Mouse (Mus musculus): Measurements from ENCODE around the gene Slc2a6.
A peak's percentile ranks its signal among the peaks of the same experiment; 100 is the strongest.

Gene Slc2a6

DNA sequence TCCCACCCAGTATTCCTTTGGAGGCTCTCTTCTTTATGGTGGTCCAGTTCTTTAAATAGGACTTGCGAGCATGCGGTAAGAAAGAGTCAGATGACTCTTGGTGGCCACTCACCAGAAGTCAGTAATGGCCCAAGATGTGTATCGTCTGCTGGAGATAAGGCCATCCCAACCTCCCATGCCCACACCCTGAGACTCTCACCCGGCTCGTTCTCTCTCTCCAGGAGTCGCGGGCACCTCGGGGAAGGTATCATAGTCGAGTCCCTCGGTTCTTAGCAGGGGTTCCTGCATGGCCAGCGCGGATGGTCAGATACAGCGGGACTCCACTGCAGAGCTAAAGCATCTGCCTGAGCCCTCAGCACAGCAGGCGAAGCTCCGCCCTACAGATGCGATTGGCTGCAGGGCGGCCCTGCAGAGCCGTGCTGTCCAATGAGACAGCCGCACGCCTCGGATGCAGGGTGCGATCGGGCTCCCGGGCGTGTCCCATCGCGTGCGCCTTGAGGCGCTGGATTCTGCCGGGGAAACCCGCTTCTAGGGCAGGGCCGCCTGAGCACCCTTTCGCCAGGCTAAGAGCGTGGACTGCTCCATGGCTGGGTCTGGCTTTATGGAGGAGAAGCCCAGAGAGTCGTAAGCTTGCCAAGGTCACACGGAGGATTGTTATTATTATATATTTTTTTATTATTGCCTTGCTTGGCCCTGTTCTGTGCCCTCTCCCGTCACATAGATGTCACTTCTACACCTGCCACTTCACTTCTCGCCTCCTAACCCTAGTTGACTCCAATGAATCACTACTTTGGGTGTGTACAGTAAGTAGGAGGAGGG is at the start of gene Slc2a6:
TSS of gene Slc2a6 (minus strand) at position 381 of the 819 bp plus-strand sequence.
- DNase-seq (ENCODE audit: low spot score) = peak; percentile 47

DNA sequence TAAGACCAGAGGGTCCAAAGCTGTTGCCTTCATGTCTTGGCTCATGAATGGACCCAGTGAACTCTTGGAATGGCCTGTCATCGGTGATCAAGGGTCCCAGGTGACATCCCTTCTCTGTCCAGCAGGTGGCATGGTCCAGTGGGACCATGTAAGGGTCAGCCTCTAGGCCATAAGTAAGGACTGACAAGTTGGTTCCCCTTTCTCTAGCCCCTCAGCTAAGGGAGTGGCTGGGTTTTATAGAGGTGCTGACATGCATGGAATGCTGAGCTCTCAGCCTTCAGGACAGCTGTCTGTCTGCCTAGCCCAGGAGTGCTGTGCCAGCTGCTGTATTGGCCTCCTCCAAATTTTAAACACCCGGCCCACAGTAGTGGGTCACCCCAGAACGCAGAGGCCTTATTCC is 47.7 kb upstream of the Slc2a6 start:
- DNase-seq (ENCODE audit: low spot score) = no peak

DNA sequence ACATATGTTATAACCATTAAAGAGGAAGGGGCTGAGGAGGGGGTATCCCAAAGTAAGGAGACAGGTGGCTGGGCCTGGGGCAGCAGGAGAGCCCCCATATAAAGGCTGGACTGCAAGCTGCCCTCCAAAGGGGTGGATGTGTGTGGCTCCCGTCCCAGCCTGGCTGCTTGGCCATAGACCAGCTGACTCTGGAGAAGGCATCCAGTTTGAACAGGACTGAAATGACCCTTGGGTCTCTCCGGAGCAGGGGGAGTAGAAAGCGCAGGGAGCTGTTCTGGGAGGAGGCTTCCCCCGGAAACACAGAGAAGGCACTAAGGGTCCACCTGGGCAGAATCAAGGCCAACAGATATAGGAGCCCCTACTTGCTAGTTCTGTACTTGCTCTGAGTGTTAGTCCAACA is 47.0 kb upstream of the Slc2a6 start:
- no peak for DNase-seq (ENCODE audit: low spot score)

DNA sequence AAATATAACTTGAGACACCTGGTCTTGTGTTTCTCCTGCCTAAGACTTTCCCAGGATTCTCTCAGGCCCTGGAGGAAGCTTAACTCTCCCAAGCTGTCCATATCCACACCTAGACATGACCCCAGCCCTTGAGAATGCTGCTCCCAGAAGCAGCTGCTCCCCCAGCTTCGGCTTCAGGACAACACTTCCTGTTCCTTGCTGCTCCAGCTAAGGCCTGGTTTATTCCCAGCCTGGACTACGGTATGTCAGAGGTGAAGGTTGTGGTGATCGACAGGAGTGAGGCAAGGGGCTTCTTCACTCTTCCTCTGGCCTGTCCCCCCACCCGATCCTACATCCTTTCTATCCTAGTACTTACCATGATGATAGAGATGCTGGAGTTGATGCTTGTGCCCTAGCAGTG is 45.6 kb upstream of the Slc2a6 start:
- no peak for DNase-seq (ENCODE audit: low spot score)

- DNase-seq (ENCODE audit: low spot score) = no peak
Measured at GRCm38 (mm10) chr2:27071978-27072377, 44.2 kb upstream of the Slc2a6 start, which contains the start of gene Mymk. Gene Mymk, minus strand, starts transcription at chr2:27072179.

- DNase-seq (ENCODE audit: low spot score) = no peak
Measured at GRCm38 (mm10) chr2:27071137-27071536, 43.3 kb upstream of the Slc2a6 start.

- no peak for DNase-seq (ENCODE audit: low spot score)
Measured at GRCm38 (mm10) chr2:27070247-27070813, 42.5 kb upstream of the Slc2a6 start.

- DNase-seq (ENCODE audit: low spot score) = no peak
Measured at GRCm38 (mm10) chr2:27069646-27070045, 41.8 kb upstream of the Slc2a6 start.

DNA sequence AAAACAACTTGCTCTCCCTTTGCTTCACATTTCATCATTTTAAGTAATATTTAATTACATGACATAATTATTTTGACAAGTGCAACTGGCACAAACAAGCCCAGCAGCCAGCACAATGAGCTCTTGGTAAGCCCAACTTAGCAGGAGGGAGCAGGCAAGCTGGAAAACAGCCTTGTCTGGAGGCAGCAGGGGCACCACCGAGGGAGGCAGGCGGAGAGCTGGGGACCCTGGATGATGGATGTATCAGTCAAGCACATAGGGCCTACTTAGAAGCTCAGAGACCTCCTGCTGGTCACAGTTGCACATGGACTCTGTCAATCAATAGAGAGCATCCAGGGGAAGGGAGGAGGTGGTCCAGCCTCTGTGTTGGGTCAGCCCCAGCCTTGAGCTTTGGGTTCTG is 40.2 kb upstream of the Slc2a6 start:
- DNase-seq (ENCODE audit: low spot score) = no peak

- DNase-seq (ENCODE audit: low spot score) = no peak
Measured at GRCm38 (mm10) chr2:27067124-27067523, 39.3 kb upstream of the Slc2a6 start.

DNA sequence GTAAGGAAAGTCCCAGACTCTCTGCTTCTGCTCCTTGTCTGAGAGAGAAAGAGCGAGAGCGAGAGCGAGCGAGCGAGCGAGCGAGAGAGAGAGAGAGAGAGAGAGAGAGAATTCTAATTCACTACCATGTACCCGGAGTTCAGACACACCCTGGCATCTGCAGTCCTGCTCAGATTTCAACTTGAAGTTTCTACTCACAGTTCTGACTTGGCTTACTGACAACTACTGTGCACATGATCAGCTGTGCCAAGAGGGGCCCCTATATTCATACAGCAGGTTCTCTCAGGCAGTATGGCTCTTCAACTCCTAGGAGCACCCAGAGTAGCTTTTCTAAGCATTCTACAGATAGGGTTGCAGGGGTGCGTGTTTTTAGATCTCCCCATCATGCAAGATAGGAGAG is 31.4 kb upstream of the Slc2a6 start:
- no peak for DNase-seq (ENCODE audit: low spot score)

GRCm38 (mm10) chr2:27058751-27059150 is 31.0 kb upstream of the Slc2a6 start:
- no peak for DNase-seq (ENCODE audit: low spot score)

- no peak for DNase-seq (ENCODE audit: low spot score)
Measured at GRCm38 (mm10) chr2:27058251-27058650, 30.5 kb upstream of the Slc2a6 start.

- no peak for DNase-seq (ENCODE audit: low spot score)
Measured at GRCm38 (mm10) chr2:27049408-27049807, 21.6 kb upstream of the Slc2a6 start.

- no peak for DNase-seq (ENCODE audit: low spot score)
Measured at GRCm38 (mm10) chr2:27045979-27046770, 18.4 kb upstream of the Slc2a6 start.

DNA sequence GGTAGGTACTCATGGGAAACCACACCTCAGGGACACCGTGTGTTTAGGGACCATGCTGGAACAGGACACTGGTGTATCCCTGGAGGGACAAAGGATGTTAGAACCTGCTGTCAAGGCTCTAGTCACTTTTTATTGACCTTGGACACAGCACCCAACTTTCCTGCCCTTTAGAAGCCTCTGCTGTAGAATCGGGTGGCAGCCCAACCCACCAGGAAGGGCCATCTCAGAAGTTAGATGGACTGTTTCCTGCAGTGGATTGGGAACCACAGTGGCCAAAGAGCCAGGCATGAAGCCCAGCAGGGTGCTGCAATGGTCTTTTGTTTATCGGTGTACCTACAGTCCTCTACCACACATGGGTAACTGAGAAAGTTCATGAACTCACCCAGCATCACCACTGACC is 16.8 kb upstream of the Slc2a6 start:
- no peak for DNase-seq (ENCODE audit: low spot score)

- DNase-seq (ENCODE audit: low spot score) = no peak
Measured at GRCm38 (mm10) chr2:27044166-27044565, 16.4 kb upstream of the Slc2a6 start.

DNA sequence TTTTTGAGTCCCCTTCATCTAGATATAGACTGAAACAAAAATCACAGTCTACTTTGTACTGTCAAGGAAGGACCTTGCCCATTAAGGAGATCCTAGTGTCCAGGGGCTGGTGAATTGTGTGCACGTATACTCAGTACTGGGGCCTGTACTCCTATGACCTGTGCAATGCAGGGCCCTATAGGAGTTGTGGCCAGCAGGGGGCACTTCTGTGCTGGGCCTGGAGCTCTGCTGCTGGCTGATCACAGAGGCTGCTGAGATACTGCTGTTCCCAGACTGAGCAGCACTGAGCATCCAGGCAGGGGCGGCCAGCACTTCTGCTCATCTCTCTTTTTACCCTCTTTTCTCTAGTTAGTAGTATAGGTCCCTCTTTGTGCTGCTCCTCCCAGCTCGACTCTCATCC is 15.7 kb upstream of the Slc2a6 start:
- peak; percentile 43 for DNase-seq (ENCODE audit: low spot score)

GRCm38 (mm10) chr2:27042131-27042844 is 14.5 kb upstream of the Slc2a6 start:
- DNase-seq (ENCODE audit: low spot score) = no peak

DNA sequence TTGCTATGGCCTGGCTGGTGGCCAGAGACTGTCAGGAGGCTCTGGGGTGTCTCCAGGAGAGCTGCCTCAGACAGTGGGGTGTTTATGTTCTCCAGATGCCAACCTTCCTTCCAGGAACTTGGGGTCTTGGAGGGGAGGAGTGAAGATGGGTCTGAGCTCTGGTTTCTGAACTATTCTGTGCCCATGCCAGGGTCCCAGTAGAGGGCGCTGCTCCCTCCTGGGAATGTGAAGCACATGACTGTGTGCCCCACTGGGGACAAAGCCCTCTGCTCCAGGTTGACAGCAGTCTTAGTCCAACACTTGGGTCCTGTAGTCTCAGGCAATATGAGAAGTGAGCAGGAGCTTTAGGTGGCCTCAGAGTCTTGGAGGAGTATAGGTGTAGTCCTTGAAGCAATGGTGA is 11.5 kb upstream of the Slc2a6 start:
- DNase-seq (ENCODE audit: low spot score) = no peak

- DNase-seq (ENCODE audit: low spot score) = no peak
Measured at GRCm38 (mm10) chr2:27038596-27038995, 10.8 kb upstream of the Slc2a6 start.

GRCm38 (mm10) chr2:27037008-27037407 is 9.2 kb upstream of the Slc2a6 start:
- DNase-seq (ENCODE audit: low spot score) = no peak
